Mouse (Mus musculus) right cerebral cortex, postnatal 36 days (tissue): ENCODE data around the gene Hnrnph3.
"Not testable (repeated sequence)": the region's sequence is repeated elsewhere in the genome, so short reads cannot be mapped to it uniquely, and the experiment has no call there.

Source experiments
- DNase-seq, 2 experiments: peaks; one replicate each; pipeline ENCODE4 v3.0.0; 2022; ENCODE audit warnings: low spot score in 2 of 2, mixed read lengths in 1 of 2

Hnrnph3 gene

GRCm38 (mm10) chr10:63023749-63024579 lies at the start of gene Hnrnph3, which contains the start of gene Pbld2:
Gene Hnrnph3, minus strand, starts transcription at chr10:63024217.
Gene Pbld2, plus strand, starts transcription at chr10:63024315.
- DNase-seq: peak; percentile 97

- DNase-seq: peak; percentile 54 to 69
Measured at GRCm38 (mm10) chr10:63065988-63066387, 42.0 kb upstream of the Hnrnph3 start.

- DNase-seq: no peak
Measured at GRCm38 (mm10) chr10:63065561-63065960, 41.5 kb upstream of the Hnrnph3 start.

- no peak for DNase-seq
Measured at GRCm38 (mm10) chr10:63064516-63064915, 40.5 kb upstream of the Hnrnph3 start.

- DNase-seq: no peak
Measured at GRCm38 (mm10) chr10:63063365-63063764, 39.3 kb upstream of the Hnrnph3 start.

- no peak for DNase-seq
Measured at GRCm38 (mm10) chr10:63062696-63063095, 38.7 kb upstream of the Hnrnph3 start.

GRCm38 (mm10) chr10:63061266-63061665 lies 37.2 kb upstream of the Hnrnph3 start:
- no peak for DNase-seq

- no peak for DNase-seq
Measured at GRCm38 (mm10) chr10:63060406-63060805, 36.4 kb upstream of the Hnrnph3 start.

GRCm38 (mm10) chr10:63059862-63060261 lies 35.8 kb upstream of the Hnrnph3 start, which contains the start of gene Pbld1:
Gene Pbld1, plus strand, starts transcription at chr10:63060162.
- no peak for DNase-seq

GRCm38 (mm10) chr10:63056966-63057750 lies 33.1 kb upstream of the Hnrnph3 start:
- no peak for DNase-seq

GRCm38 (mm10) chr10:63054586-63054985 lies 30.6 kb upstream of the Hnrnph3 start:
- no peak for DNase-seq

GRCm38 (mm10) chr10:63054071-63054470 lies 30.1 kb upstream of the Hnrnph3 start:
- not testable (repeated sequence) for DNase-seq

GRCm38 (mm10) chr10:63053007-63053406 lies 29.0 kb upstream of the Hnrnph3 start:
- DNase-seq: no peak

- DNase-seq: no peak
Measured at GRCm38 (mm10) chr10:63052011-63052410, 28.0 kb upstream of the Hnrnph3 start.

GRCm38 (mm10) chr10:63051267-63051666 lies 27.2 kb upstream of the Hnrnph3 start:
- DNase-seq: no peak

GRCm38 (mm10) chr10:63049106-63049505 lies 25.1 kb upstream of the Hnrnph3 start:
- no peak for DNase-seq

GRCm38 (mm10) chr10:63047751-63048150 lies 23.7 kb upstream of the Hnrnph3 start:
- no peak for DNase-seq

GRCm38 (mm10) chr10:63043154-63043553 lies 19.1 kb upstream of the Hnrnph3 start:
- DNase-seq: no peak

- DNase-seq: no peak
Measured at GRCm38 (mm10) chr10:63039867-63040628, 16.0 kb upstream of the Hnrnph3 start.

GRCm38 (mm10) chr10:63038571-63039320 lies 14.7 kb upstream of the Hnrnph3 start:
- DNase-seq: no peak

- DNase-seq: no peak
Measured at GRCm38 (mm10) chr10:63032956-63033355, 8.9 kb upstream of the Hnrnph3 start.
